Mouse (Mus musculus) embryo, embryonic 11 days (tissue): ENCODE data around the gene Psmb9.

Source experiments
- DNase-seq: peaks from one replicate; pipeline ENCODE4 v3.0.0-alpha.2; 2015

Gene Psmb9

GRCm38 (mm10) chr17:34205021-34205745, 17.6 kb upstream of the Psmb9 start:
- DNase-seq: no peak

GRCm38 (mm10) chr17:34204303-34205010, 16.9 kb upstream of the Psmb9 start:
- DNase-seq: peak; percentile 87

- DNase-seq: no peak
These were observed 15.9 kb upstream of the Psmb9 start, which contains the start of gene Tap2 for GRCm38 (mm10) chr17:34203444-34203843. TSS of gene Tap2 (plus strand) at chr17:34203527.

- DNase-seq: no peak
These were observed 15.3 kb upstream of the Psmb9 start for GRCm38 (mm10) chr17:34202760-34203442.

DNA sequence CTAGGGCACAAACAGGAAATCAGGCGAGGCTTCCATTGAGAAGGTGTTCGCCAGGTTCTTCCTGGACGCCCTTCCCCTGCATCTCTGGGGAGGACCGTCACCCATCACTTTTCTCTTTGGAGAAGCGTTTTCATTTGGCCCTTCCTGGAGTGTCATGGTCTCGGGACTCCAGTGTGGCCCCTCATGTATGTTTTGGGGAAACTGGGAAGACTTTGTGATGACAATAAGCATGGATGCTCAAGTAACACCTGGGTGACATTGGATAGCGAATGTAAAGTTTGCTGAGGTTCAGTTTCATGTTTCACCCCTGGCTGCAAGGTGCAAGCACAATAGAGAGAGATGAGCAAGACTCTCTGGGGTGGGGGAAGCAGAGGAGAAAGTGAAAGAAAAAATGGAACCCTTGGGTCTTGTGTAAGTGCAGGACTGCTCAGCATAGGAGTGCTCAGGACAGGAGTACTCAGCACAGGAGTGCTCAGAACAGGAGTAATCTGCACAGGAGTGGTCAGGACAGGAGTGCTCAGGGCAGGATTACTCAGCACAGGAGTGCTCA, 14.0 kb upstream of the Psmb9 start:
- no peak for DNase-seq

DNA sequence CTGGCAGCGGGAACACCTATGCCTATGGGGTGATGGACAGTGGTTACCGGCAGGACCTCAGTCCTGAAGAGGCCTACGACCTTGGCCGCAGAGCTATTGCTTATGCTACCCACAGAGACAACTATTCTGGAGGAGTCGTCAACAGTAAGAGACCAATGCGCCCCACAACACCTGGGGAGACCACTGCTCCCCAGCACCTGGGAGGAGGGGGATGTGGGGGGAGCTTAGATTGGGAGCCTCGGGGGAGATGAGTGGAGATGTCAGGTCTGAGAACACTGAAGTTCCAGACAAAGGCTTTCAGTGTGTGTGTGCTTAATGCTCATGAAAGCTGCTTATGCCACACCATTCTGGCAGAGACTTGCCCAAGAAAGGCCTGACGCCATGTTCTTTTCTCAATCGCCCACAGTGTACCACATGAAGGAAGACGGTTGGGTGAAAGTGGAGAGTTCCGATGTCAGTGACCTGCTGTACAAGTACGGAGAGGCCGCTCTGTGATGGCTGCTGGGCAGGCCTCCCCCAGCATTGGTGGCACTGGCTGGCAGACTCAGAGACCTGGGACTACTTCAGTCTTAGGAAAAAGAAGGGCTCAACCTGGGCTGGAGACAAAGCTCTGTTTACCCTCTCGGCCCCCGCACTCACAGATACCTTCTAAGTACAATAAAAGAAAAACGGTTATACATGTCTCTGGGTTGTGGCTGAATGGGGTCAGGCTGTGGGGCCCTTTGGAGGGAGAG, 13.4 kb upstream of the Psmb9 start:
- no peak for DNase-seq

- DNase-seq: no peak
These were observed 12.5 kb upstream of the Psmb9 start for GRCm38 (mm10) chr17:34200047-34200446.

GRCm38 (mm10) chr17:34199050-34199619, 11.6 kb upstream of the Psmb9 start:
- DNase-seq: no peak

DNA sequence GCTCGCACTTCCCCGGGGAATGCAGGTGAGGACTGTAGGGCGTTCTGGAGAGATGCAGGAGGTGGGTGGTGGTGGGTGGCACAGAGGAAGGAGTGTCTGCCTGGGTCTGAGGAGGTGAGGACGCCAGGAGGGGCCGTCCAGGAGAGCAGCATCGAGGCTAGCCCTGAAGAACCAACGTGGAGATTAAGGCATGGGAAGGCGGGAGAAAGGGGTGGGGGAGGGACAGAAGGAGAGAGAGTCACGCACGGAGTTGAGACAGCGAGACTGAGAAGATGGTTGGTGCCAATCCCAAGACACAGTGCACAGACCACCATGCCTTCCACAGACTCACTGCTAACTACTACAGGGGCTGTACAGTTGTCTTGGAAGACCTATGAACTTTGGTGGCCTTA, 11.0 kb upstream of the Psmb9 start:
- DNase-seq: no peak

DNA sequence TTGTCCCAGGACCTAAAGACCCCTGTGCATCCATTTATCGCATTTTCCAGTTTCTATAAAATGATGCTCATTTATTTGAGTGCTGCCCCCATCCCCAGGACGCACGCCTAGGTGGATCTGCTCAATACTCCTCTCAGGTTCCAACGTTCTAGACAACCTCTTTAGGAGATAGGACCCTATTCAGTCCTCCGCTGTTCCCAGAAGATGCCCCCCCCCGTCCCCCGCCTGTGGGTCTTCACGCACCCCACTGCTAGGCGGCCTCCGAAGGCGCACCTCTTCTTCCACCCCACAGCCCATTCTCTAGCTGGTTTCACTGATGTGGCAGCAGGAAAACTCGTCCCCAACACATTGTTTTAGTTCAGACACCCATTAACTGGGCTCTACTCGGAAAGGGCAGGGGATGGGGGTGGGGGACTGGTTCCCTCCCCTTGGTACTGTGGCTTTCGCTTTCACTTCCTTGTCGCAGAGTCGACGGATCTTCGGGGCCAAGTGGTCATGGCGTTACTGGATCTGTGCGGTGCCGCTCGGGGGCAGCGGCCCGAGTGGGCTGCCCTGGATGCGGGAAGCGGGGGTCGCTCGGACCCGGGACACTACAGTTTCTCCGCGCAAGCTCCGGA, 10.4 kb upstream of the Psmb9 start:
- no peak for DNase-seq

- peak; percentile 84 for DNase-seq
These were observed 9.7 kb upstream of the Psmb9 start, which contains the start of gene Psmb8 for GRCm38 (mm10) chr17:34196941-34197894. TSS of gene Psmb8 (plus strand) at chr17:34197721.

GRCm38 (mm10) chr17:34196491-34196890, 8.9 kb upstream of the Psmb9 start:
- no peak for DNase-seq

DNA sequence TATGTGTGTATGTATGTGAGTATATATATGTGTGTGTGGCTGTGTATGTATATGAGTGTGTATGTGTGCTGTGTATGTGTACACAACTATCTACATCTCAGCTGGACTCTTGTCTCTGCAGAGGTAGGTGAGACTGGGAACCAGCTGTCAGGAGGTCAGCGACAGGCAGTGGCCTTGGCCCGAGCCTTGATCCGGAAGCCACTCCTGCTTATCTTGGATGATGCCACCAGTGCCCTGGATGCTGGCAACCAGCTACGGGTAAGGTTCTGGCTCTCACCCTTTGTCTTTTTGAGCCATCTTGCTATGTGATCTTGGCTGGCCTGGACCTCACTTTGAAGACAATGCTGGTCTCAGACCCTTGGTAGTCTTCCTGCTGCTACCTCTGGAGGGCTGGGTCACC, 7.2 kb upstream of the Psmb9 start:
- no peak for DNase-seq

DNA sequence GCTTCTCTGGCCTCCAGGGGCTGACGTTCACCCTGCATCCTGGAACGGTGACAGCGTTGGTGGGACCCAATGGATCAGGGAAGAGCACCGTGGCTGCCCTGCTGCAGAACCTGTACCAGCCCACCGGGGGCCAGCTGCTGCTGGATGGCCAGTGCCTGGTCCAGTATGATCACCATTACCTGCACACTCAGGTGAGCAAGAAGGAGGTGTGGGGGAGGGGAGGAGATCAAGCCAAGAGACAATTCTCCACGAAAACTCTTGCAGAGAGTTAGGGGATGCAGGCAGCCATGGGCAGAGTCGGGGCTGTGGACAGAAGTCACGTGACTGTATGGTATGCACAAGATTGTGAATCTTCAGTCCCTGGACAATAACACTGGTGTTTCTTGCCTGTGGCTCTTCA, 5.9 kb upstream of the Psmb9 start:
- DNase-seq: no peak

- DNase-seq: no peak
These were observed 5.3 kb upstream of the Psmb9 start for GRCm38 (mm10) chr17:34192852-34193251.

- DNase-seq: no peak
These were observed 1.4 kb upstream of the Psmb9 start for GRCm38 (mm10) chr17:34188986-34189385.

DNA sequence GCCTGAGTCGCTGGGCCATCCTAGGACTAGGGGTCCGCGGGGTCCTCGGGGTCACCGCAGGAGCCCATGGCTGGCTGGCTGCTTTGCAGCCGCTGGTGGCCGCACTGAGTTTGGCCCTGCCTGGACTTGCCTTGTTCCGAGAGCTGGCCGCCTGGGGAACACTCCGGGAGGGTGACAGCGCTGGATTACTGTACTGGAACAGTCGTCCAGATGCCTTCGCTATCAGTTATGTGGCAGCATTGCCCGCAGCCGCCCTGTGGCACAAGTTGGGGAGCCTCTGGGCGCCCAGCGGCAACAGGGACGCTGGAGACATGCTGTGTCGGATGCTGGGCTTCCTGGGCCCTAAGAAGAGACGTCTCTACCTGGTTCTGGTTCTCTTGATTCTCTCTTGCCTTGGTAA, 446 bp upstream of the Psmb9 start:
- DNase-seq: no peak

DNA sequence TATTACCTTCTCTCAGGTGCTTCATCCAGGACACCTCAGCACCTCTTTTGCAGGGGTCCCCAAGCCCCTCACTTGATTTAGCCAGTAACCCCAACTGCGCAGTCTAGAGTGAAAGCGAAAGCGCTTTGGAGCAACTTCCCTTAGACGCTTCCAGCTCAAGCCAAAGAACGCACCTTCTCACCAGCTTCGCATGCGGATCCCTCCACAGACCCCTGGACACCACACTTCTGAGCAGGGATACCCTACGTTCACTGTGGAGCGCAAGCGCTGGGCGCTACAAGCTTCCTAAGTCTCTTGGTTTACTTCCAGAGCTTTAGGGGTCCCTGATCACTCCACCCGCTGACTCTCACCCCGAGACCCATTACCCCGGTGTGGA, 691 bp downstream of the Psmb9 start:
- no peak for DNase-seq

- no peak for DNase-seq
These were observed 2.0 kb downstream of the Psmb9 start for GRCm38 (mm10) chr17:34185526-34185925.

DNA sequence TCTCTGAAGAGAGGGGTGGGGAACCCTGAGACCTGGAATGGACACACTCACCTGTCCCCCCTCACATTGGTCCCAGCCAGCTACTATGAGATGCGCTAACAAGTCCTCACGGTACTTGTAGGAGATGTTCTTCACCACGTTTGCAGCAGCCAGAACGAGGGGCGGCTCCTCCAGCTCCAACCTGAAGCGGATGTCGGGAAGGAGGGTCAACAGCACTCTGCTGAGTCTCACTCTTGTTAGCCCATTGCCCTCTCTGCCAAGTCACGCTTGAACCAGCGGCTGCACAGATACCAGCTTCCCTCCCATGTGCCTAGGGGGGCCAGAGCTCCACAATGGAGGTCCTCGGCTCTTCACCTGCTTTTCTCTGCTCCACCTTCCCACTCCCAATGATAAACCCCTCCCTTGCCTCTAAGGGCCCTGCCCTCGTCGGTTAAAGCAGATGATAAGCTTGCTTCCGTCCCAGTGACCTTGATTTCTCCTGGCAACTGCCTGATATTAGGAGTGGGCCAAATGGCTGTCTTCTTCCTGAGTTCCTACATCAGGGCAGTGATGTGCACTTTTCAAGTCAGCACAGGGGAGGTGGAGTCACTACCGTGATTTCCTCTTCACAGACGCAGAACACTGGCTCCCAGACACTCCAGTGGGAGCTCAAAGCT, 3.9 kb downstream of the Psmb9 start:
- DNase-seq: no peak
